Mouse (Mus musculus) spleen, postnatal 36 days (tissue): Measurements from ENCODE around the gene Stx2.

Experiments used
- DNase-seq, 2 experiments: peaks; one replicate each; pipeline ENCODE4 v3.0.0; 2022; ENCODE audit warnings: low spot score in 2 of 2, mixed read lengths in 1 of 2

Stx2 gene

DNA sequence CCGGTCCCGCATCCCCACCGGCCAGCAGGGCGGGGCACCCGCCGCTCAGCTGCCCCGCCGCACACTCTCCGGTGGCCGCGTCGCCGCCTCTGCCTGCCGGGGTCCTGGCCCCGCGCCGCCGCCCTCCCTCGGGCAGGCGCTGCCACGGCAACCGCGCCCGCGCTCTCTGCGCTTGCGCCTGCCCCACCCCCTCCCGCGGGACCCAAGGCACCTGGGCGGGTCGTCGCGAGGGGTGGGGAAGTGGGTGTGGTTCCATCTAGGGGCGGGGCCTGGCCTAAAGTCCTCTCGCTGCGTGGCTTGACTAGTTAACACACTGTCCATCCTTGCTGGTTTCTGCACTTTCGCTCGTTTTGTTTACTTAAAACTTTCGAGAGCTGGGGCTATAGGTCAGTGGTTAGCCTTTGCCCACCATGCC, at the start of gene Stx2:
Gene Stx2, minus strand, starts transcription at position 163 of the 415 bp plus-strand sequence.
- peak; percentile 90 to 92 for DNase-seq

DNA sequence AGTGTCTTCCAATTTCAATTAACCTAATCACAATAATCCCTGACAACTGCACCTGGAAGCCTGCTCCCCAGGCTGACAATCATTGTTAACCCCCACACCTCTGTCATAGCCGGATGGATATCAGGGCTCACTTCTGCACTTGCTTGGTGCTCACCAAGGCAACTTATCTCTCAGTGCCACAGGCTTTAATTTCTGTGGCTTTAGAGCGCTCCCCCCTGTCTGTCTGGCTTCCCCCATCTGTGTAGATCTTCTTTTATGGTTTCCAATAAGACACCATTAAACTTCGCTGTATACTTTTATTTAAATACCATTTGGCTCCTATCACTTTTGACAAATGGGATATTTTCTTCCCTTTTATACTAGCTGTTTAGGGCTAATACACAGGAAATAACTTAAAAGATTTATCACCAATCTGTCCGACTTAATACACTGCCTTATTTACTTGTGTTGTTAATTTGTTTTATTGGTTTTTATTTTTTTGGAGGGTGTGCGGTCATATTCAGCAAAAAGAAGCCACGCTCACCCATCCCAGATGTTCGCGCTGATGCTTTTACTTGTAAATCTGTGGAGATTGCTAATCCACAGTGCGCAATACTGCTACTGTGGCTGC, 46.4 kb upstream of the Stx2 start:
- no peak for DNase-seq

DNA sequence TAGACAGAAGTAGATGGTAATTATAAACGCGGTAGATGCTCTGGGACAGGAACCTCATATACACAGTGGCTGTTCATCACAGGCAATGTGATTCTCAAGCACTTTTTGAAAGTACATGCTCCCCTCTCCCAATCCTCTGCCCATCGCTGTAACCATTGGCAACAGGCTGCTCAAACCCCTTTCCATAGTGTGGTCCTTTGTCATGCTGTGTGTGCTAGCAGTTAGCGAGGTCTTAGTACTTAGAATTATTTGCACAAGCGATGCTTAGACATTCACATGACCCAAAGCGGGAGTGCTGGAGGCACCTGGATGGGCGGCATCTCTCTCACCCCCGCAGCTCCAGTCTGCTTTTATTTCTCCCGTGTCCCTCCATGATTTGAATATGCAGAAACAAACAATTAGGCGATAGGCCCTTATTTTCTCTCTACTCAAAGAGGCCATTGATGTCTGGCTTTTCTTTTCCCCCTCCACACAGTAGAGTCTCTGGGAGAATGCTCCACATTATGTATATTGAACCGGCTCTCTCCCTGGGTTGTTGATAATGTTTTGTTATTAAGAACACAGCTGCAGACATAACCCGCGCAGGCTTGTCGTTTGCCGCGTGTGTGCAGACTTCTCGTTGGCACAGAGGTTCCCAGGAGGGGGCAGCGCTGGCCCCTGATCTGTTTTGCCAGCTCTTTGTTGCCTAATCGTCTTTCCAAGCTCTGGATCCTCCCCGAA, 44.4 kb upstream of the Stx2 start:
- no peak for DNase-seq

DNA sequence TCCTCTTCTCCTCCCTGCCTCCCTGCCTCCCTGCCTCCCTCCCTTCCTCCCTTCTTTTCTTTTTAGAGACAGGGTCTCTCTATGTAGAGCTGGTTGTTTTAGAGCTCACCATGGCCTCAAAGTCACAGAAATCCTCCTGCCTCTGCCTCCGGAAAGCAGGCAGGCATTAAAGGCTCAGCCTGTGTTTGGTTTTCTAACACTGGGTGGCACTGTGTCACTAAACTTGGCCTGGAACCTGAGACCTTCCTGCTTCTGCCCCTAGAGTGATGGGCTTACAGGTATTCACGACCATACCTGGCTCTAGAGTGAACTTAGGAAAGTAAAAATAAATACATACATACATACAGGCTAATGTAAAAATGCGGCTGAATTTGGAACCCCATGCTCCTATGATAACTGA, 43.5 kb upstream of the Stx2 start:
- no peak for DNase-seq

DNA sequence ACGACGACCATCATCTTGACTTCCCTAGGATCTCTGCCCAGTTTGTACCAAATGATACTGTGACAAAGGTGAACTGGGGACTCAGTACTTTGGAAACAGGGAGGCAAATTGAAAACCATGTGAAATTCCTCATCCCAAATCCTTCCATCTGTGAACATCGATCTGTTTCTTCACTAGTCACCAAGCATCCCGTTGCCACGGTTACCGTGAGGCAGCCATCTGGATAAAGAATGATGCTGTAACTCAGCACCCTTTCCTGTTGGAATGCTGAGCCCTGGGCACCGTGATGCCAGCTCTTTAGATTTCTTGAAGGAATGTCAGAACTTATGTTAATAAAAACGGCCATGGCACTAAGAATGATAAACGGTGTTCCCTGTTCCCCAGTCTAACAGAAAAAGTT, 41.0 kb upstream of the Stx2 start:
- DNase-seq = no peak

DNA sequence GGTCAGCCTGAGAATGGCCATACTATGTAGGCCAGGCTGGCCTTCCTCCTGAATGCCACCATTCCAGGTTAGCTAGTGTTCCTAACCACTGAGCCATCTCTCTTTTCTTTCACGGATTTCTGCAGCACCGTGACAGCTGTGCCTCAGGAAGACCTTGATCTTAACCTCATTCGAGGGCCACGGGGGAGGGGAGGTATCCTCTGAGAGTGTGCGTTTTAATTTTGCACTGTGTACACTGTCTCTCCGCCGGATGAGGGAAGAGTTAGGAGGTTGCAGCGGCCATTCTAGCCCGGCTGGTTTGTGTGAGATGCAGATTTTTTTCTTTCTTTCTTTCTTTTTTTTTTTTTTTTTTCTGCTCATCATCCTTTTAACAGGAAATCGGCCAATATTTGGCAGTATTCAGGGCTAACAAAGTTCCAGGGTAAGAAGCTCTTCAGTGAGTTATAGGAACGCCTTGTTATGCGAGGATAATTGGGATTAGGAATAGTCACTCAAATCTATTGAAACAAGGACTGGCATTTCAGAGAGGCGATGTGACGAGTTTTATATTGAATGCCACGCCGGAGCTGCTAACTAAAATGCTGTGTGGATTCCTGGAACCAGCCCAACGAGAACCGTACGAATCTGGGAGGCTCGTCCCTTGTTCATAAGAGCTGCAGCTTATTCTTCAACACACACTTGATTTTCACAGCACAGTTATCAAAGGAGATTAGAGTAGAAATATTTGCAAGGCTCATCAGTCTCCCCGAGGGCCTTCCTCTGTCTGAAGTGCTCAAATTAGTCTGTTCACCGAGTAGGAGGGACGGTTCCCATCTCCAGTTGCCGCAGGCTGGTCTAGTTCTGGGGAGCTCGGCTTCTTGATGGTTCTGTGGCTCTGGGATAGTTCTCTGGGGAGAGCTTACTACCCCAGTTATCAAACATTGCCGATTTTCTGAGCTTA, 37.5 kb upstream of the Stx2 start:
- DNase-seq = no peak

DNA sequence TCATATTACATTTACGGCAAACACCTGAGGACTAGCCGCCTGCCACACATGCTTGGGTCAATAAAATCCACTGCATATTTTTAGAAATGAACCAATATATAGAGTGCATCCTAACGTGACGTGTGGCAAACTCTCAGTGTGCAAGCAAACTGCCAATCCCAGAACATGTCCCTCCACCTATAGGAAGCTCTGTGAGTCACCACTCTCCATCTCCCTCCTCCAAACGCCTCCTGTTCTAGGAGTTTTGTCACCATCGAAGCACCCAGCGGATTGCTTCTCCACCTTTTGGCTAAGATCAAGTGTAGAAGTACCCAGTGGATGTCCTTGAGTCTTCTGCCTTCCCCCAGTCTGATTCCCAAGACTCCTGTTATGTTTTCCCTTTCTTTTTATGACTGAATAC, 29.4 kb upstream of the Stx2 start:
- no peak for DNase-seq

DNA sequence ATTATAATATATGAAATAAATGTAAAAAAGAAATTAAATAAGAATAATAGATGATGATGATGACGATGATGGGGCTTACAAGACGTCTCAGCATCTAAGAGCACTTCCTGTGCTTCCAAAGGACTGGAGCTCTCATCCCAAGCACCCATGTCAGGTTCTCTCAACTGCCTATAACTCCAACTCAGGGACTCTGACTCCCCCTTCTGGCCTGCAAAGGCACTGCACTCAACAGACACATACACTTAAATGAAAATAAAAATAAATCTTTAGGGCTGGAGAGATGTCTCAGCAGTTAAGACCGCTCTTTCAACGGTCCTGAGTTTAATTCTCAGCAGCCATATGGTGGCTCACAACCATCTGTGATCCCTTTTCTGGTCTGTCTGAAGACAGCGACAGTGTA, 28.3 kb upstream of the Stx2 start:
- DNase-seq = no peak

DNA sequence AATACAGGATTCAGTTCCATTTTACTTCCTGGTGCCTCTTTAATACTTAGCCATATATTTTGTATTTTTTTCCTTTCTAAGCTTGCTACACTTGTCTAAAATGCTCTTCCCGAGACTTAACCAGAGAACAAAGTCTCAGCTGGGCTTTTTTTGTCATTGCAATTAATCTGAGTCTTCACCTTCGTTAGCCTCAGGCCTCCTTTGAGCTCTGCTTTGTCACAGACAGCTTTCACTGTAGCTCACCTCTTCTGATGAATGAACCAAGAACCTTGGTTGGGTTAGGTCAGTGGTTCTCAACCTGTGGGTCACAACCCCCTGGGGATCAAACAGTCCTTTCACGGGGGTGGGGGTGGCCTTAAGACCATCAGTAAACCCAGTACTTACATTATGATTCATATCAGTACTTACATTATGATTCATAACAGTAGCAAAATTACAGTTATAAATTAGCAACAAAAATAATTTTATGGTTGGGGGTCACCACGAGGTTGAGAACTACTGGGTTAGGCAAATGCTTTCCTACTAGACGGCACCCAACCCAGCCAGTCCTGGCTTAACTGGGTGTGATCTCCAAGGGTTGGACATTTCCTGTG, 20.9 kb upstream of the Stx2 start:
- no peak for DNase-seq

DNA sequence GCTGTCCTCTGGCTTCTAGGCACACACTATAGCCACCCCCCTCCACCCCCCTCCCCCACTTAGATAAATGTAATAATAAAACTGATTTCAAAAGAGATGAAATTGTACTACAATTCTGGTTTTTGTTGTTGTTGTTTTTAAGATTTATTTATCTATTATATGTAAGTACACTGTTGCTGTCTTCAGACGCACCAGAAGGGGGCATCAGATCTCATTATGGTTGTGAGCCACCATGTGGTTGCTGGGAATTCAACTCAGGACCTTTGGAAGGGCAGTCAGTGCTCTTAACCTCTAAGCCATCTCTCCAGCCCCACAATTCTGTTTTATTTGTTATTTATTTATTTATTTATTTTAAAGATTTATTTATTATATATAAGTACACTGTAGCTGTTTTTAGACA, 18.3 kb upstream of the Stx2 start:
- DNase-seq = no peak

DNA sequence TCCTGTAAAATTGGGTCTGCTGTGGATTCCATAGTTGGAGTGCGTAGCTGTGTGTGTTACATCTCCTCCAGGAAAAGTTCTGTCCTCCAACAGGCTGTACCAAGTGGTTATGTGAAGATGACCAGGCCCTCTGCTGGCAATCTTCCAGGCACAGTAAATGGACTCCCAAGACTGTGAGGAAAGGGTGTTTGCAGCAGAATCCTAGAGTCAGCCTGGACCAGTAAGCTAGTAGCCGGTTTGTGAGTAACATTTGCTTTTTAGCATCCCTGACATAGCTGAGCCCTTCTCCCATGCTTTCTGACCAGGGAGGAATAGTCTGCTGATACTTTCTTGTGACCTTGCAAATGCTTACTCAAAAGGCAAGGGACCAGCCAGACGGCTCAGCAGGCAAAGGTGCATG, 17.8 kb upstream of the Stx2 start:
- no peak for DNase-seq

DNA sequence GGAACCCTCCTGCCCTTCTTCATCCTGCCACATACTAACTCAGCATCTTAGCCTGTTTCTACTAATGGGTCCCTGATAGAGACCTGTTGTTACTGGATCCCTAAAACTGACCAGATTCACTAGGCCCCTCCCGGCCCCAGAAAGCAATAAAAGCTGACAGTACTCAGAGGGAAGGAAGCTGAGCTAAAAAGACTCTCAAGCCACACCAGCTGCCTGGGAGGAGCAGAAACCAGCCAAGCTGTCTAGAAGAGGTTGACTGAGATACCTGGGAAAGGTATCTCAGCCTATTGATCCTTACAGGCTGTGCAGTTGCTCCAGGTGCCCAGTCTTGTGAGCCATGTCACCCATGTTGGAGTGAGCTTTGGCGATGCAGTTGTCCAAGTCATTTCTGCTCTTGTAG, 17.4 kb upstream of the Stx2 start:
- no peak for DNase-seq

DNA sequence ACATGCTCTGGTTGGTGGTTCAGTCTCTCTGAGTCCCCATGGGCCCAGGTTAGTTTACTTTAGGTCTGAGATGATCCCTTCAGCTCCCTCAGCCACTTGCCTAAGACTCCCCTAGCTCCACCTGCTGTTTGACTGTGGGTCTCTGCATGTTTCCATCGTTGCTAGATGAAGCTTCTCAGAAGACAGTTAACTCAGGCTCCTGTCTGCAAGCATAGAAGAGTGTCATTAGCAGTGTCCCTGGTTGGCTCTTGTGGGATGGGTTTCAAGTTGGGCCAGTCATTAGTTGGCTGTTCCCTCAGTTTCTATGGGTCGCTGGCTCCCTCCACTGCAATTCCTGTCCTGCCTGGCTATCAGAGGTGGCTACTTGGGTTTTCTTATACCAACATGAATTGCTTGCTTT, 16.7 kb upstream of the Stx2 start:
- no peak for DNase-seq

DNA sequence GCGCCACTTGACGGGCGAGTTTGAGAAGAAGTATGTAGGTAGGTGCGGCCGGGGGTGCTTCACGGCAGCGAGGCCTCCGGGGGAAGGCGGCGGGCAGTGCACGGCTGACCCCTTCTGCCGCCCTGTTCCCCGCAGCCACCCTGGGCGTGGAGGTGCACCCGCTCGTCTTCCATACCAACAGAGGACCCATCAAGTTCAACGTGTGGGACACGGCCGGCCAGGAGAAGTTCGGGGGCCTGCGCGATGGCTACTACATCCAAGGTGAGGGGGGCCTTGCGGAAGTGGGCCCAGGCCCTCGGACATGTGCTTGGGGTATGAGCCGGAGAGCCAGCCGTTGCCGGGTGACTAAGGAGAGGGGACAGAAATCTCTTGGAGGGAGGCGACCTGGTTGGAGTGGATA, 12.4 kb upstream of the Stx2 start:
- no peak for DNase-seq

DNA sequence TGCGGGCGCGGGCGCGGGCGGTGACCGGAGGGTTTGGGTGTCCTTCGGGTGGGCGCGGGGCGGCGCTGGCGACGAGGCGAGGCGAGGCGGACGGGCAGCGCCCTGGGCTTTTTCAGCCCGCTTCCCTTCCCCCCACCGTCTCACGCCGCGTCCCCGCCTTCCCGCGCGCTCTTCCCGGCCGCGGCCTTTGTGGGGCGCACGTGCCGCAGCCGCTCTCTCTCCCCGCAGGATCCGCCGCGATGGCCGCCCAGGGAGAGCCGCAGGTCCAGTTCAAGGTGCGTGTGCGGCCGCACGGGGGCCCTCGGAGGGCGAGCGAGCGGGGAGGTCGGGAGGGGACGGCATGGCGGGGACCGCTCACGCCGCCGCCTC, 11.9 kb upstream of the Stx2 start:
- DNase-seq = no peak

DNA sequence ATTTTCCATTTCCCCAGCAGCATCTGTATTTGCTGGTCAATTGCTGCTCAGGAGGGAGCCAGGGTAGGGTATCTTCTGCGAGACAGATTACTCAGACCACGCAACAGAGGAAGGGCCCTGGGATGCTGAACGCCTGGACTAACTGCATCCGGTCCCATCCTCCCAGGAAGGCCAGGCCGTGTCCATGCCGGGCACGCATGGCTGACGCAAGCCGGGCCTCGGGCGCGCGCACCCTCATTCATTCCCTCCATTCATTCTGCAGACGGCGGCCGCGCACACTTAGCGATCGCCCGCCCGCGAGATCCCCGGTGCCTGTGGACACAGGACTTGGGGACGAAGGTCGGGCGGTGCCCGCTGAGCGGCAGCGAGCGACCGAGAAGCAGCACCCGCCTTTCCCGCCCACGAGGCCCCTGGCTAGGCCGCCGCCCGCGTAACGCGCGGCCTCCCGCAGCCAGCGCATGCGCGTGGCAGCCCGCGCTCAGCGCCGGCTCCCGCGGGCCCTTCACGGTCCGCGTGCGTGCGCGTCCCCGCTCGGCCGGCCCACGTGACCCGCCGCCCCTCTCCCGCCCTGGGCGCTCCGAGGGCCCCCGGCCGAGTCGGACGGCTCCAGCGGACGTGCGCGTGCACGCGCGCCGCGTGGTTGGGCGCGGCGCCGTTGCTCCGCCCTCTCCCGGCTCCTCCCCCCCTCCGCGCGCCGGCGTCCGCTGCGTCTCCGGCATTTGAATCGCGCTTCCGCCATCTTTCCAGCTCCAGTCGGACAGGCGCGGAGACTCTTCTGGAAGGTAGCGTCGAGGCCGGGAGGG, 11.3 kb upstream of the Stx2 start, which contains the start of gene Ran:
Gene Ran, plus strand, starts transcription at position 573 of the 803 bp plus-strand sequence.
- DNase-seq = peak; percentile 94

DNA sequence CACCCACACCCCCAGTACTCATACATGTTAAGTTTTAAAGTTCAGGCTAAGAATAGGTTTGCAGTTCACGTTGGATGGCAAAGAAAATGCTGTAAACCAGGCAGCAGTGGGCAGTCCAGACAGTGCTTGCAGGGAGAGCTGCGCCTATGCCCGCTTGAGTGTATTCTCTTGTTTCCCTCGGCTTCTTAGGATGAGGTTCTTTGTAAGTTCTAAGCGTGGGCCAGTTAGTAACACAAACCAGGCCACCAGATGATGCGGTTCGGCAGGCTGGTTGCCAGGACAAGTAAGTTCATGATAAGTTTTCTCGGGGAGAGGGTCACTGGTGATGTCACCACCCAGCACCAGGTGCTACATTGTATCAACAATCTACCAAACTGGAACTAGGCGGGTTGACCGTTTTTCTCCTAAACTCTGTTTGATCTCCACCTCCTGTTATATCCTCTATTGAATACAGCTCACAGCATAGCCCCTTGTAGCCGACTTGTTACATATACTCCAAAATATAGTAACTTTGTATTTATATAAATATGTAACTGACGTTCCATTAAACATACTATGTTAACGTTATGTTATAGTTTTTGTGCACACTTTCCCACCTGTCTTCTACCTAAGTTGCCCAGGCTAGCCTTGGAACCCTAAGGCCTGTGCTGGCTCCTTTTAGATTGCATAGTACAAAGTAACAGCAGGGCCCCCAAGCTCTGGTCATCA, 10.6 kb upstream of the Stx2 start:
- no peak for DNase-seq

DNA sequence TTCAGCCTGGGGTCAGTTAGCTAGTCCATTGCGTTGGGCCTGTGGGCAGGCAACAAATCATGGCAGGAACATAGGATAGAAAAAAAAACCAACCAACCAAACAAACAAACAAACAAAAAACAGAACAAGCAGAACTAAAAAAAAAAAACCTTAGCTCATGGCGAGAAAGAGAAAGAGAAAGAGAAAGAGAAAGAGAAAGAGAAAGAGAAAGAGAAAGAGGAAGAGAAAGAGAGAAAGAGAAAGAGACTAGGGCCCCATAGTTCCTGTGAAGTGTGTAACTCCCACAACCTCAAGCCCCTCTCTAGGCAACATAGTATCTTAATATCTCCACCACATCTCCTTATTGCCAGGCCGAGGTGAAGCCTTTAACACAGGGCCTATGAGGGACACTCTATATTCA, 8.0 kb upstream of the Stx2 start:
- DNase-seq = no peak

DNA sequence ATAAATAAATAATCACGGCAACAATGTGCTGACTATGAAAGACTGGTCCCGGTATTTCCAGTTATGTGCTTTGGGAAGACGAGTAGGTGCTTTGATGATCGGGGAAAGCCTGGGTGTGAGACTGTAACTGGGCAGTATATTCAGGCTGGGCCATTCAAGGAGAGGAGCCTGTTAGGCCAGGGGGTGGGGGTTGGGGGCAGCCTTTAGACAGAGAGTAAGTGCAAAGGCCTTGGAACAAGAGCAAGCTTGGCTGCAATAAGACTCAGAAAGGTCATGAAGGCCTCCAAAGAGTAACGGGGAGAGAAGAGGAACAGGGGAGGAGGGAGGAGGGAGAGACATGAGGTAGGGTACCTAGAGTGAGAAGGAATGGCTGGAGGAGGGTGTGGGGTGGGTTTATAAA, 7.2 kb upstream of the Stx2 start:
- no peak for DNase-seq

DNA sequence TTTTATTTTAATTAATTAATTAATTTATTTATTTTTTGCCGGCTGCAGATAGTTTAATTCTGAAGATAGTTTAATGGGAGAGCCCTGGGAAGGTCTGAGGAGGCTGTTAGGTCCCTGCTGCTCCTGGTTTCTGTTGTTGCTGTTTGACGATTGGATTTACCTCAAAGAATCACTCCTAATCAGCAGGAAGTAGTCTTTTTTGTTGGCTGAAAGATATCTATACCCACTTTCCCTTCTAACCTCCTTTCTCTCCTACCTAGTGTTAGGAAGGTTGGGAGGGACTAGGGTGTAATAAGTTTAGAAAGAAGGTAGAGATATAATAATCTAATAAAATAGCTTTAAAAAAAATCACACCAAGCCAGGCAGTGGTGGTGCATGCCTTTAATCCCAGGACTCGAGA, 6.6 kb upstream of the Stx2 start:
- no peak for DNase-seq

DNA sequence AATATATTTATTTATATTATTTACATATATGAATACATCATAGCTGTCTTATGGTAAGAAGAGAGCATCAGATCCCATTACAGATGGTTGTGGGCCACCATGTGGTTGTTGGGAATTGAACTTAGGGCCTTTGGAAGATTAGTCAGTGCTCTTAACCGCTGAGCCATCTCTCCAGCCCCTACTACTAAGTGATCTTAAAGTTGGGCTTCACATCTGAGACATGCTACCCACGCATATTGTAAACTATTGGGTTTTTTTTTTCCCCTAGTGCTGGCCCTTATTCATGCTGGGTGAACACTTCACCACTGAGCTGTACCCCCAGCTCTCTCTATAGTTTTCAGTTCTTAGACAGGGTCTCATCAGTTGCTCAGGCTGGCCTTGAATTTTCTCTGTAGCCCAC, 2.6 kb upstream of the Stx2 start:
- no peak for DNase-seq
